Mouse (Mus musculus) A20 (cell line): ENCODE measurements around the gene Tfap2e.
A peak's percentile ranks its signal among the peaks of the same experiment; 100 is the strongest.

ENCODE experiments used
- DNase-seq: peaks from one replicate; pipeline ENCODE4 v3.0.0-alpha.2; 2011; ENCODE audit warnings: low read depth, low spot score

Tfap2e gene

GRCm38 (mm10) chr4:126706630-126707438 is 29.2 kb downstream of the Tfap2e start:
- DNase-seq = no peak

GRCm38 (mm10) chr4:126696908-126697307 is 39.1 kb downstream of the Tfap2e start:
- no peak for DNase-seq

GRCm38 (mm10) chr4:126693021-126693420 is 43.0 kb downstream of the Tfap2e start:
- DNase-seq = no peak

DNA sequence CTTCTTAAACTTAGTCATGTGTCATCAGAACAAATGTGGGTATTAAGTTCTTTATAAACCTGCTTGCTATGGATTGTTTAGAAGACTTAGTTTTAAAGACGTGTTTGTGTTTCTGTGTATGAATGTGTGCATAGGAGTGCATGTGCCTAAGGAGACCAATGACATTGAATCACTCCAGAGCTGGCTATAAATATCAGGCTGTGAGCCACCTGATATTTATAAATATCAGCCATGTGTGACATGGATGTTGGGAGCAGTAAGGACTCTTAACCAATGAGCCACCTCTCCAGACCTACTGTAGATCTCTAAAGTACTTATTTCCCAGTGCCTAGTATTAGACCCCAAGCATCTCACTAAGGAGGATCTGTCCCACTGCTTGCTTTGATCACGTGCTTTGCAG is 46.6 kb downstream of the Tfap2e start:
- DNase-seq = no peak

GRCm38 (mm10) chr4:126683084-126683483 is 53.0 kb downstream of the Tfap2e start:
- DNase-seq = peak; percentile 32

- DNase-seq = no peak
Observed at GRCm38 (mm10) chr4:126682298-126682697, 53.7 kb downstream of the Tfap2e start.

DNA sequence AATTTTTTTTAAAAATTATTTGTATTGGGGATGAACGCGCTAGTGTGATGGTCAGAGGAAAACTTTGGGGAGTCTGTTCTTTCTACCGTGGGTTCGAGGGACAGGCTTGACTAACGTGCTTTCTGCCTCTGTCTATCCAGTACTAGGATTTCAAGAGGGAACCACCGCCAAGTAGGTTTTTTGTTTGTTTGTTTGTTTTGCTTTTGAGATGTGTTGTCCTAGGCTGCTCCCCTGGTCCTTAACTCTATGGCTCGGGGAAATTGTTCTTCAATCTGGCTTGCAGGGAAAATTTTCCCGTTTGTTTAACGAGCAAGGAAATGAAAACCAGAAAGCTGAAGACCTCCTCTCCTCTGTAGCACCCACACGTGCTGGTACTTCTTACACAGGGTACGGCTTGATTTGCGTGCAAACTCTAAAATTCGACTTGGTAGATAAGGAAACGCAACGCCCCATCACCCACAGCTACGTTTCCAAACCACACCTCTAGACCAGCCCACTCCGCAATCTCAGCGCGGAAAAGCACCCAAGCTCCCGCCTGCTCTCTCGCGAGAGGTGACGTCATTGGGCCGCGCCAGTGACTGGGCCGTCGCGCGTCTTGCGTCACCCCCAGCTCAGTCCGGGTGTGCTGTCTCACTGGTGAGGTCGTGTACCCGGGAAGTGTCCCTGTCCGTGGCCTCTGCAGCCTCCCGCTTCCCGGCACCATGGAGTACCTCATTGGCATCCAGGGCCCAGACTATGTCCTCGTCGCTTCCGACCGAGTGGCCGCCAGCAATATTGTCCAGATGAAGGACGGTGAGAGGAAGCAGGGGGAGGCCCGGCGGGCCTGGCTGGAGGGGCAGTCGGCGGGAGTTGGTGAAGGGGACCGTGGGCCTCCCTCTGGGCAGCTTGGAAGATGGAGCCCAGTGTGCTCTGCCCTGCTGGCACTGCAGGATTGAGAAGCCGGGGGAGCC is 58.7 kb downstream of the Tfap2e start, which contains the start of gene Psmb2:
TSS of gene Psmb2 (plus strand) at position 577 of the 950 bp plus-strand sequence.
- peak; percentile 98 for DNase-seq

GRCm38 (mm10) chr4:126667075-126667474 is 69.0 kb downstream of the Tfap2e start:
- peak; percentile 41 for DNase-seq
